Mouse (Mus musculus) regulatory T cell (primary cell): Measurements from ENCODE around the gene Fgfr2.

ENCODE experiments used
- in situ Hi-C: fragments of 300-600 bp; cut with MboI, MseI; formaldehyde crosslinking; loops from one replicate; pipeline ENCODE4 v1.15.1; 2025; ENCODE audit warnings: high pct_unique_total_duplicates

Gene Fgfr2

DNA sequence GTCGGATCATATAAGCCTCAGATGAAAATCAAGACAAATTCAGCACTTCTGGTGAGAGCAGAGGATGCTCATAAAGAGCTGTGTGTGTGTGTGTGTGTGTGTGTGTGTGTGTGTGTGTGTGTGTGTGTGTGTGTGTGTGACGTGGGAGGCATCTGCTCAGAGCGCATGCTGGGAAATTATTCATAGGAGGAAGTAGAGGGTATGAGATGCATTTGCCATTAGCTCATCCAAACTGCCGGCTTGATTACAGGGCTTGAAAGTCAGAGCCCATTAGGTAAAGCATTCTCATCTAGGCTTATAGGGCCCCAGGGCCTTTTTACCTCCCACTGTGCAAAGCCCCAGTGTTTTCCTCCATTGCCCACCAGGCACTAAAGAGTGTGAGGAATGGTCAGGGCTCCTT, 1076.5 kb downstream of the Fgfr2 start:
- in situ Hi-C loops: no loop called here

DNA sequence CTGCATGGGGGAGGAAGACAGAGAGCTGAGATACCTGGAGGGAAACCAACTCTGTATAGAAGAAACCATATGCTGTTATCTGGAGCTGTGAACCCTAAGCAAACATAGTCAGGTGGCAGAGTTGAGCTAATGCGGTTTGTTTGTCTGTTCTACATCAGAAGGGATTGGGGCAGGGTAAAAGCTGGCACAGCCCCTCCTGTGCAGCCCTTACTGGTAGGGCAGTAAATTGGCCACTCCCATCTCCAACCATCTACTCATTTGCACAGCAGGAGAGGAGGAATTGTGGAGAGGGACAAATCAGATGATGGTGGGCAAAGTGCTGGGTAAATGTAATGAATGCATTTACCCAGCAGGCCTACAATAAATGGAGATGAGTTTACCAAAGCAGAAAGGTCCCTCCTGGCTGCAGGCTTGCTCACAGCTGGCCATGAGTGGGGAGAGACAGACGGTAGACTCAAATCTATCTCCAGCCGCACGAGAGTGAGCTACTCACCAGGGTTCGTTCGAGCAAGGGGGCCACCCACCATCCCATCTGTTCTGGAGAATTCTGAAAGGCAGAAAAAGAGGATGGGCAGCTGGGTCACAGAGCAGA, 1091.1 kb downstream of the Fgfr2 start:
- in situ Hi-C loops: no loop called here

DNA sequence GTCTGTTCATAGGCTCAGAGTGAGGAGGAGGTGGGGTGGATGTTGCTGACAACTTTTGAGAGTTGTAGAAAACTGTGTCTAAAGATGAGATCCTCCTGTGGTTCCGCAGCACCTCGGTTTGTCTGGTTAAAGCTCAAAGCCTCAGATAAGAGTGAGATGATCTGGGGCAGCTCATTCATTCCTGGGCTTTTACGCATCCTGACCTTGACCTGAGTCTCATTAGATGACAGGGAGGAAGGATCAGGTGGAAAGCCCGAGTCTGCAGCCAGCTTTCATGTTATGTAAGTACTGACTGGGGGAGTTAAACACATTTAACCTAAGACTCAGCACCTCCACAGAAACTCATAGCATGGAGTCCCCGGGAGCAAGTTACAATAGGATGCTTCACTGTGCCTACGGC, 1096.5 kb downstream of the Fgfr2 start:
- in situ Hi-C loops: no loop called here

- in situ Hi-C loops: no loop called here
These were observed 1097.6 kb downstream of the Fgfr2 start for GRCm38 (mm10) chr7:132025591-132025990.

DNA sequence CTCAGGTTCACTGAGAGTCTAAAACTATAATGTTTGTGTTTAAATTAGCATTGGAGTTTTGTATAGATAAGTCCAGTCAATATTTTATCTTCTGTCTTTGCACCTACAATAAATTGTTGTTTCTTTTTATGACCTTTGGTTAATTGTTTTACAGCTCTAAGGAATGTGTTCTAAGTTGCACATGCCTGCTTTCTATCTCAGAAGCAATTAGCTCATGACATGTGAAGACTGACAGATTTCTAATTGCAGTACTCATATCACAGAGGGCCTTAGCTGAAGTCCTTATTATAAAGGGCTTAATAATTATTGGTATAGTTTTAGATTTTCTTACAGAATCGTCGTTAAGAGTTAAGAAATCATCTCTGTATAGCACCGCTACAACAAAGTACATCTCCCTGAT, 1107.2 kb downstream of the Fgfr2 start:
- in situ Hi-C loops: no loop called here

- in situ Hi-C loops: no loop called here
These were observed 1108.0 kb downstream of the Fgfr2 start for GRCm38 (mm10) chr7:132015193-132015592.

DNA sequence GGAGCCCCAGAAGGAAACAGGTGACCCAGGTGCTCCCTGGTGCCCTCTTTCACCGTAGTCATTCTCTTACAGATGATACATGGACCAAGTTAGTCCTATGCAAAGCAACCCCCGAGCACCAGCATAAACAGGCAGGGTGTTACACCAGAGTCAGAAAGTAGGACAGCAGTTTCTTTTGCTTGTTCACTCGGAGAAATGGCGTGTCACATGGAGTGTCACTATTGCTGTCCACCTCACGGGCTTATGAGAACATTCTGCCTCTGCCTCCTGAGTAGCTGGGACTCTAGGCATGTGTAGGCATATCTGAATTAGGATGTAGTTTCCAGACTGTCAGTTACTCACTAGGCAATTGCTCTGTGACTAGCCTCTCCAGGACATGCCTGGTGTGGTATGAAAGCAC, 1109.2 kb downstream of the Fgfr2 start:
- in situ Hi-C loops: no loop called here

DNA sequence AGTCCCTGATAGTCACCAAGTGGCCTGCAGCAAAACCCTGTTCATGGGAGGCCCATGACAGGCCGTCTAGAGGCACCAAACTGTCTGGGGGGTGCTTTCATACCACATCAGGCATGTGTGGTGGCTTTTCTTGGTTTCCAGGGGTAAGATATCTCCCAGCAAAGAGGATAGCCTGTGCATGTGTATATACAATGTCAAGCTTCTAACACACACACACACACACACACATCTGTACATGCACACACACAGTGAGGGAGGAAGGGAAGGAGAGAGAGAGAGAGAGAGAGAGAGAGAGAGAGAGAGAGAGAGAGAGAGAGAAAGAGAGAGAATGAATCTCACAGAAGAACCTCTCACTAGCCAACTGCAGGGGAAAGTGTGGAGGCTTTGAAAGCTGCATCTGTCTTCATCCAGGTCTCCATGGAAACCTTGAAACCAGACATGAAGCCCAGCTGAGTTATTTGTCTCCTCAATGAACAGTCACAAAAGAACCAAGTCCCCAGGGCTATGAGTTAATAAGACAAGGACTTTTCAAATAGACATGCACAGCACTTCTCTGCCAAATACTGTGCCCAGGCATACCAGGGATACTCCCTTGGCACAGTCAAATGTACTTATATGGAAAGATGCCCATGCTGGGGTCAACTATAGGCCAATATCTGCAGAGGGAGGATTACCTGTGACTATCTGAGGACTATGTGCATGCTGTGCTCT, 1110.0 kb downstream of the Fgfr2 start:
- in situ Hi-C loops: no loop called here

- in situ Hi-C loops: no loop called here
These were observed 1114.1 kb downstream of the Fgfr2 start for GRCm38 (mm10) chr7:132009002-132009401.

GRCm38 (mm10) chr7:132005996-132006696, 1117.0 kb downstream of the Fgfr2 start:
- in situ Hi-C loops: no loop called here

GRCm38 (mm10) chr7:131992873-131993272, 1130.3 kb downstream of the Fgfr2 start:
- in situ Hi-C loops: no loop called here

- in situ Hi-C loops: no loop called here
These were observed 1130.9 kb downstream of the Fgfr2 start for GRCm38 (mm10) chr7:131992226-131992625.

DNA sequence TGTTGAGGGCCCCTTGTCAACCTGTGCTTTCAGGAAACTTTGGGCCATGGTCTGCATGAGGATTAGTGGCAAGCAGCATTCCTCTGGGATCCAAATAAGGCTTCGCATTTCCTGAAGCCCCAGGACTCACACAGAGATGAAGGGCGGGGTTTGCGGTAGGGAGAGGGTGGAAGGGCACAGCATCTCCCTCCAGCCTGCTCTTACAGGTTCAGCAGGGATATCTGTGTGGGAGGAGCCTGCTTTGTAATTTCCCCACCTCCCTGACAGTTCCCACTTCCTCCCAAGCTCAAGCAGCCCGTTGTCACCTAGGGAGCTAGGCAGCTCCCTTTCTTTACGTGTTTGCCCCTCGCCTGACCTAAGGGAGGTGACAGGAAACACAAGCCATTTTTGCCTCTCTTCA, 1134.1 kb downstream of the Fgfr2 start:
- in situ Hi-C loops: no loop called here

GRCm38 (mm10) chr7:131978609-131979008, 1144.5 kb downstream of the Fgfr2 start:
- in situ Hi-C loops: no loop called here

DNA sequence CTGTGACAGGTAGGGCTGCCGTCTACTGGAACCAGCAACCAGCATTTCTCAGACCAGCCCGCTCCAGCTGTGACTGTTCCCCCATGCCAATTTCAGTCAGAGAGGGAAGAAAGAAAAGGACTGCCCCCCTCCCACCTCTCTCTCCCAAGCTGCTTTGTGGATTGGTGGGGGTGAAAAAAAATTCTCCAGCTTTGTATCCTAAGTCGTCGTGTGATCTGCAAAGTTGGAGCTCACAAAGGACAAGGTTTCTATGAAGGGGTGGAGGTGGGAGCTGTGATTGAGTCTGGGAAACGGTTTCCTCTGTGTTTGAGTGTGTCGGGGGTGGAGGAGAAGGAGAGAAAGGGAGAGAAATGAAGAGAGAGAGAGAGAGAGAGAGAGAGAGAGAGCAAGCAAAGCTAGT, 1147.3 kb downstream of the Fgfr2 start:
- in situ Hi-C loops: no loop called here

DNA sequence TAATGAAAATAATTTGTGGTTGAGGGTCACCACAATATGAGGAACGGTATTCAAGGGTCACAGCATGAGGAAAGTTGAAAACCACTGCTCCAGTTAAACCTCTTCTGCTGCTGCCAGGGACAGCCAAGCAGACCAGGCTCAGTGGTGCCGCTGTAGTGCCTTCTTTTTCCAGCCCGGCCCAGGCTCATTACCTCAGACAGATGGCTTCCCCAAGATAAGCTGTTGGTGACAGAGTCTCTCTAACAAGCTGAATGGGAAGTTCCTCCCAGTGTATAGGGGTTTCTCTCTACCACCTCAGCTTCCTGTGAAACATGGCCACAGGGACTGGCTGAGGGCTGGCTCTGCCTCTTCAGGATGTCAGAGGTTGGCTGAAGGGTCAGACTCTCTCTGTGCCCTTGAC, 1152.9 kb downstream of the Fgfr2 start:
- in situ Hi-C loops: no loop called here

GRCm38 (mm10) chr7:131966916-131967494, 1156.1 kb downstream of the Fgfr2 start:
- in situ Hi-C loops: no loop called here

DNA sequence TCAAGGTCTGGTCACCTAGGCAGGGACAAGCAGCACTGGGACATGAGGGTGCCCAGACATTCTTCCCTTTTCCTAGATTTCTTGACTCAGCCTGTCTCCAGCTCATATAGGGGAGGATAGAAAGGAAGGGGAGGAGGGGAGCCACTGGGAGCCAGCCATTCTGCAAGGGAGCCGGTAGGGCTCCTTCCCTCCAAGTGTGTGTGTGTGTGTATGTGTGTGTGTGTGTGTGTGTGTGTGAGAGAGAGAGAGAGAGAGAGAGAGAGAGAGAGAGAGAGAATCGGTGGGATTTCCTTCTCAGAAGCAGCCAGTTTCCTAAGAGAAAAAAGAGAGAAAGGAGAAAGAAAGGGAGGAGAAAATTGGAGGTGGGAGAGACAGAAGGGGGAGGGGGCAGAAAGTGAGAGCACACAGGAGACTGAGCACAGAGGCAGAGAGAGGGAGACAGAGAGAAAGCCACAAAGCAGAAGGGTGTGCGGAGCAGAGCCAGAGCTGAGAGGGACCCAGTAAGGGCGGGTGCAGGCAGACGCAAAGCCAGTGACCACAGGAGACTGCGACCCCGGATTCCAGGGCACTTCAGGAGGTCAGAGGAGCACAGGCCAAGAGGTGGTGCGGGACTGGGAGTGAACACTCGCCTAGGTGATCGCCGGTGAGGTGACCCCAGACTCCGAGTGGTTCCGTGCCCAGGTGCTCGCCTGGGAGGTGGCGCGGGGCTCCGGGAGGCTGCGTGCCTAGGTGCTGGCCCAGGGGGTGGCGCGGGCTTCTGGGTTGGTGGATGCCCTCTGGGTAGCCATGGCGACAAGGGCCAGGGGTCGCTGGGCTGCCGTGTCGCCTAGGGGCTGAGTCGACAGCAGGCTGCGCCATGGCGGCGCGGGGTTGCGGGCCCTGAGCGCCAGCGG, 1156.9 kb downstream of the Fgfr2 start, which contains the start of gene Gpr26:
Gene Gpr26, plus strand, starts transcription at position 438 of the 893 bp plus-strand sequence.
- in situ Hi-C loops: no loop called here

- in situ Hi-C loops: no loop called here
These were observed 1162.6 kb downstream of the Fgfr2 start for GRCm38 (mm10) chr7:131960551-131960950.

- in situ Hi-C loops: no loop called here
These were observed 1164.4 kb downstream of the Fgfr2 start for GRCm38 (mm10) chr7:131958705-131959104.

DNA sequence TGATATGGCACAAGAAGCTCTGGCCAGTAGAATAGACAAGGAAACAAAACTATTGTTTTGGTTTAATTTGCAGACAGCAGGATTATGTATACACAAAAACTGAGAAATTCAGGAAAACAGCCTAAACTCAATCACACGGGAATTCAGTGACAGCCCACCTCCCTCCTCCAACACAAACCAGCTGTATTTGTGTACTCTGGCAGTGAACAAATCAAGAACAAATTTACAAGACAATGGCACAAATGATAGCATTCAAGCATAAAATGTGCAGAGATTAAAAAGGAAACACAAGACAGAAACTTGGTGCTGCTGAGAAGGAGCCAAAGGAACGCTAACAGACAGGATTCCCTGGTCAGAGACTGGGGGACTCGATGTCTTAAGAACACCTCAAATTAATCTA, 1169.7 kb downstream of the Fgfr2 start:
- in situ Hi-C loops: no loop called here
